Mouse (Mus musculus): ENCODE data around the gene Eefsec.

DNA sequence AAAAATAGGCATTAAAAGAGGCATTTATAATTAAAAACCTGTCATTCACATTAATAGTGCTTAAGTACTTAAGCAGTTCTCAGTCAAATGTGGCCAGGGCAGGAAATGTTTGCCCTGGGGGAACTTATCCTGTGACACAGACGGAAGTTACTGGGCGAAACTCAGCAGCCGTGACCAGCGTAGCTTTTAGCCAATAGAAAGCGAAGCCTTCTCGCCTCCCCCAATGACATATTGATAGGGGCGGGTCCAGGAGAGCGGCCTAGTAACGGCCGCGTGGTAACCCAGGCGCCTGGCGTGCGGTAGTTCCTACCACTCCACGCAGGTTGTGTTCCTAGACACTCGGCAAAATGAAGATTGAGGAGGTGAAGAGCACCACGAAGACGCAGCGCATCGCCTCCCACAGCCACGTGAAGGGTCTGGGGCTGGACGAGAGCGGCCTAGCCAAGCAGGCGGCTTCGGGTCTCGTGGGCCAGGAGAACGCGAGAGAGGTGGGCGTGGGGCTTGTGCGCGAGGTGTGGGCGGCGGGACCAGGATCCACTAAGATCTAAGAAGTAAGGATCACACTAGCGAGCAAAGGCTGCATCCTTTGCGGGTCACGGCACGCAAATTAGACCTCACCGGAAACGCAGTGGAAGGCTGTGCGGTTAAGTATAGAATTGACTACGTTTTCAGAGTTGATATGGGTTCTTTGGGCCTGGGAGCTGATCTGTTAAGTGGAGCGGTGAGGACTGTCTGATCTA is 19.0 kb upstream of the Eefsec start, which contains the start of gene Ruvbl1:
- TF ChIP-seq SIN3A (IDR thresholded peaks at IDR 0.05; ENCODE audit: low read length) = peak; percentile 96
- TF ChIP-seq CTCF (IDR thresholded peaks at IDR 0.05 in 2 of 3, conservative IDR thresholded peaks at IDR 0.05 in 1 of 3; ENCODE audit: control insufficient read depth in 1 of 3, insufficient read depth in 1 of 3, low read depth in 2 of 3, low read length in 3 of 3, poor library complexity in 1 of 3, severe bottlenecking in 1 of 3) = no peak
- no peak for TF ChIP-seq ZNF384 (IDR thresholded peaks at IDR 0.05; ENCODE audit: low read depth, low read length)
- TF ChIP-seq POLR2A (IDR thresholded peaks at IDR 0.05; ENCODE audit: control insufficient read depth in 1 of 2, insufficient read depth in 1 of 2, low read depth in 1 of 2, low read length in 2 of 2, poor library complexity in 1 of 2) = peak in 1 of 2 experiments; percentile 65; a peak in 2 of 4 replicates
- TF ChIP-seq MAX (IDR thresholded peaks at IDR 0.05; ENCODE audit: low read length) = peak; percentile 90
- no peak for TF ChIP-seq RAD21 (IDR thresholded peaks at IDR 0.05; ENCODE audit: low read depth, low read length)
- TF ChIP-seq EP300 (IDR thresholded peaks at IDR 0.05; ENCODE audit: low read depth in 1 of 2, low read length in 2 of 2) = 0 out of 4 replicates have a peak, but pooled peaks of 1 of the 2 experiments have one; percentile 5
- TF ChIP-seq POLR2AphosphoS2 (IDR thresholded peaks at IDR 0.05; ENCODE audit: low read length) = 0 out of 2 replicates have a peak, but pooled peaks have one; percentile 41
- TF ChIP-seq MYB (IDR thresholded peaks at IDR 0.05; ENCODE audit: low read depth, low read length) = peak; percentile 44; the same call in 1 of the 2 replicates
- peak; percentile 98 for TF ChIP-seq MXI1 (IDR thresholded peaks at IDR 0.05; ENCODE audit: low read depth, low read length)
- TF ChIP-seq KAT2A (conservative IDR thresholded peaks at IDR 0.05; ENCODE audit: low read depth, low read length) = peak; percentile 53; the same call in 1 of the 2 replicates
- no peak for TF ChIP-seq BHLHE40 (IDR thresholded peaks at IDR 0.05; ENCODE audit: borderline replicate concordance, low read depth, low read length)
- TF ChIP-seq GATA1 (IDR thresholded peaks at IDR 0.05; ENCODE audit: low read depth, low read length) = no peak
- TF ChIP-seq TAL1 (IDR thresholded peaks at IDR 0.05; ENCODE audit: low read length) = no peak
